Mouse (Mus musculus) embryonic facial prominence, embryonic 12.5 days (tissue): ENCODE measurements around the gene Kcna6. TPM values are rescaled to one million over a fixed set of nuclear protein-coding genes. Genes with fewer than 3 reads are reported as not detected.

Experiments used
- ATAC-seq: fragments of 200-750 bp; cut with Nextera tagmentation; 2 replicates; pipeline ENCODE4 v1.8.0; 2017; ENCODE audit not compliant: insufficient number of reproducible peaks, insufficient read depth, low FRiP score, low TSS enrichment
- H3K27ac ChIP-seq: fragments of 300-500 bp; sonication (generic); 2 replicates; pipeline ENCODE4 v1.5.1; 2016; ENCODE audit warnings: mild to moderate bottlenecking
- H3K27me3 ChIP-seq: fragments of 300-500 bp; sonication (generic); 2 replicates; pipeline ENCODE4 v1.6.1; 2016; ENCODE audit warnings: mild to moderate bottlenecking, moderate library complexity
- H3K36me3 ChIP-seq: fragments of 300-500 bp; sonication (generic); 2 replicates; pipeline ENCODE4 v1.6.1; 2016; ENCODE audit warnings: mild to moderate bottlenecking
- H3K4me1 ChIP-seq: fragments of 300-500 bp; sonication (generic); 2 replicates; pipeline ENCODE4 v1.6.1; 2016
- H3K4me2 ChIP-seq: fragments of 300-500 bp; sonication (generic); replicated peaks from 2 replicates; pipeline ENCODE4 v1.6.1; 2016; ENCODE audit warnings: mild to moderate bottlenecking, moderate library complexity
- H3K4me3 ChIP-seq: fragments of 300-500 bp; sonication (generic); 2 replicates; pipeline ENCODE4 v1.5.1; 2016; ENCODE audit warnings: mild to moderate bottlenecking
- H3K9ac ChIP-seq: fragments of 300-500 bp; sonication (generic); 2 replicates; pipeline ENCODE4 v1.6.1; 2016; ENCODE audit warnings: mild to moderate bottlenecking, moderate library complexity
- H3K9me3 ChIP-seq: fragments of 300-500 bp; sonication (generic); 2 replicates; pipeline ENCODE4 v1.6.1; 2016; ENCODE audit warnings: mild to moderate bottlenecking, moderate library complexity
- WGBS: fragments of 180-500 bp; shearing (Covaris S2); methylation state at CpG from one replicate; pipeline ENCODE4 v1.1.7; 2016; 5-methylcytosine and 5-hydroxymethylcytosine counted together
- polyA plus RNA-seq: library from polyadenylated mRNA; unstranded; fragments of >200 nt; fragmentation: Nextera tagmentation; extraction: Ambion mirVana; gene quantifications from 2 replicates; pipeline ENCODE4 v1.2.1, GENCODE M21; 2016

Kcna6 gene
- polyA plus RNA-seq = 12.4 and 14.4 TPM in 2 replicates

GRCm38 (mm10) chr6:126740211-126741142 lies at the start of gene Kcna6:
Gene Kcna6 (minus strand): TSS chr6:126740674.
- H3K4me3 ChIP-seq = peak within 1 kb of the TSS; percentile 61
- peak; percentile 93 for ATAC-seq
- H3K4me1 ChIP-seq = peaks cover 15% of the 10 kb centered on the region; the same call in 1 of the 2 replicates
- peaks cover 11% of the 10 kb centered on the region for H3K27me3 ChIP-seq
- peak within 1 kb of the TSS; percentile 64 for H3K9ac ChIP-seq
- no peaks in the 10 kb centered on the region; the same call in 1 of the 2 replicates for H3K36me3 ChIP-seq
- H3K27ac ChIP-seq = peak within 1 kb of the TSS; percentile 75
- peak within 1 kb of the TSS; percentile 96 for H3K4me2 ChIP-seq
- WGBS = 3% methylated on average over 36 of the region's 36 CpGs
- H3K9me3 ChIP-seq = no peaks in the 10 kb centered on the region

- 73% methylated on average over 8 of the region's 8 CpGs for WGBS
Measured at GRCm38 (mm10) chr6:126788863-126789262, 48.4 kb upstream of the Kcna6 start.

GRCm38 (mm10) chr6:126784206-126784605 lies 43.7 kb upstream of the Kcna6 start:
- no peak for ATAC-seq
- WGBS = 69% methylated on average over 5 of the region's 5 CpGs

More at GRCm38 (mm10) chr6:126788863-126789262, 48.4 kb upstream of the Kcna6 start:
- Histone ChIP-seq H3K27me3 (0 out of 2 replicates have a peak, but pooled peaks cover 2% of the 10 kb centered on the region), H3K4me1 (no peaks in the 10 kb centered on the region), H3K9ac (no peak overlapping the region), H3K9me3 (no peaks in the 10 kb centered on the region), H3K36me3 (no peaks in the 10 kb centered on the region), H3K27ac (no peak overlapping the region), H3K4me3 (no peak overlapping the region), H3K4me2 (no peak overlapping the region)
- ATAC-seq = no peak

GRCm38 (mm10) chr6:126783651-126784066 lies 43.2 kb upstream of the Kcna6 start:
- 65% methylated on average over 10 of the region's 10 CpGs for whole genome bisulfite sequencing
- H3K27me3 ChIP-seq = peaks cover 2% of the 10 kb centered on the region; the same call in 1 of the 2 replicates
- ATAC-seq = no peak

More at GRCm38 (mm10) chr6:126784206-126784605, 43.7 kb upstream of the Kcna6 start:
- no peak overlapping the region for H3K9ac ChIP-seq
- H3K36me3 ChIP-seq = no peaks in the 10 kb centered on the region
- H3K4me3 ChIP-seq = no peak overlapping the region
- no peaks in the 10 kb centered on the region for H3K9me3 ChIP-seq
- H3K4me2 ChIP-seq = no peak overlapping the region
- no peaks in the 10 kb centered on the region for H3K4me1 ChIP-seq
- H3K27ac ChIP-seq = no peak overlapping the region
- H3K27me3 ChIP-seq = peaks cover 2% of the 10 kb centered on the region; the same call in 1 of the 2 replicates

GRCm38 (mm10) chr6:126783056-126783455 lies 42.6 kb upstream of the Kcna6 start:
- no peak for ATAC-seq
- no peaks in the 10 kb centered on the region for H3K4me1 ChIP-seq
- 97% methylated on average over 1 of the region's 1 CpGs for WGBS
- H3K27me3 ChIP-seq = peaks cover 2% of the 10 kb centered on the region; the same call in 1 of the 2 replicates
- H3K4me3 ChIP-seq = no peak overlapping the region
- H3K9ac ChIP-seq = no peak overlapping the region
- no peak overlapping the region for H3K27ac ChIP-seq
- no peaks in the 10 kb centered on the region for H3K9me3 ChIP-seq
- H3K36me3 ChIP-seq = no peaks in the 10 kb centered on the region
- H3K4me2 ChIP-seq = no peak overlapping the region

More at GRCm38 (mm10) chr6:126783651-126784066, 43.2 kb upstream of the Kcna6 start:
- H3K4me3 ChIP-seq = no peak overlapping the region
- no peak overlapping the region for H3K27ac ChIP-seq
- no peak overlapping the region for H3K4me2 ChIP-seq
- H3K9me3 ChIP-seq = no peaks in the 10 kb centered on the region
- H3K9ac ChIP-seq = no peak overlapping the region
- no peaks in the 10 kb centered on the region for H3K36me3 ChIP-seq
- no peaks in the 10 kb centered on the region for H3K4me1 ChIP-seq

GRCm38 (mm10) chr6:126777889-126778288 lies 37.4 kb upstream of the Kcna6 start:
- H3K4me2 ChIP-seq = no peak overlapping the region
- ATAC-seq = no peak
- no peak overlapping the region for H3K27ac ChIP-seq
- H3K4me3 ChIP-seq = no peak overlapping the region
- no peak overlapping the region for H3K9ac ChIP-seq
- H3K4me1 ChIP-seq = no peaks in the 10 kb centered on the region
- H3K27me3 ChIP-seq = no peaks in the 10 kb centered on the region
- 53% methylated on average over 6 of the region's 6 CpGs for WGBS
- H3K9me3 ChIP-seq = no peaks in the 10 kb centered on the region
- H3K36me3 ChIP-seq = no peaks in the 10 kb centered on the region

- H3K27ac ChIP-seq = no peak overlapping the region
- H3K9ac ChIP-seq = no peak overlapping the region
- H3K4me3 ChIP-seq = no peak overlapping the region
- no peaks in the 10 kb centered on the region for H3K9me3 ChIP-seq
- ATAC-seq = no peak
- H3K36me3 ChIP-seq = no peaks in the 10 kb centered on the region
- no peaks in the 10 kb centered on the region for H3K4me1 ChIP-seq
- H3K4me2 ChIP-seq = no peak overlapping the region
- H3K27me3 ChIP-seq = no peaks in the 10 kb centered on the region
- WGBS = 52% methylated on average over 4 of the region's 4 CpGs
Measured at GRCm38 (mm10) chr6:126773873-126774272, 33.4 kb upstream of the Kcna6 start.

- no peaks in the 10 kb centered on the region for H3K27me3 ChIP-seq
- H3K9ac ChIP-seq = no peak overlapping the region
- peaks cover 13% of the 10 kb centered on the region; the same call in 1 of the 2 replicates for H3K4me1 ChIP-seq
- H3K36me3 ChIP-seq = no peaks in the 10 kb centered on the region
- no peaks in the 10 kb centered on the region for H3K9me3 ChIP-seq
- H3K4me2 ChIP-seq = no peak overlapping the region
- H3K4me3 ChIP-seq = no peak overlapping the region
- H3K27ac ChIP-seq = no peak overlapping the region
- ATAC-seq = no peak
- 75% methylated on average over 4 of the region's 4 CpGs for WGBS
Measured at GRCm38 (mm10) chr6:126772326-126772725, 31.9 kb upstream of the Kcna6 start.

- Histone ChIP-seq H3K4me3 (no peak overlapping the region), H3K27ac (no peak overlapping the region), H3K9ac (no peak overlapping the region), H3K9me3 (no peaks in the 10 kb centered on the region), H3K27me3 (no peaks in the 10 kb centered on the region), H3K4me1 (peaks cover 19% of the 10 kb centered on the region; the same call in 1 of the 2 replicates), H3K4me2 (no peak overlapping the region), H3K36me3 (no peaks in the 10 kb centered on the region)
- no peak for ATAC-seq
- 81% methylated on average over 12 of the region's 12 CpGs for WGBS
Measured at GRCm38 (mm10) chr6:126770146-126770731, 29.8 kb upstream of the Kcna6 start.

- H3K9ac ChIP-seq = no peak overlapping the region
- H3K9me3 ChIP-seq = no peaks in the 10 kb centered on the region
- H3K4me2 ChIP-seq = no peak overlapping the region
- no peaks in the 10 kb centered on the region for H3K36me3 ChIP-seq
- no peak overlapping the region for H3K27ac ChIP-seq
- ATAC-seq = no peak
- 66% methylated on average over 11 of the region's 11 CpGs for WGBS
- peaks cover 19% of the 10 kb centered on the region; the same call in 1 of the 2 replicates for H3K4me1 ChIP-seq
- no peaks in the 10 kb centered on the region for H3K27me3 ChIP-seq
- H3K4me3 ChIP-seq = no peak overlapping the region
Measured at GRCm38 (mm10) chr6:126768957-126769665, 28.6 kb upstream of the Kcna6 start.
